Mouse (Mus musculus) limb, embryonic 11.5 days (tissue): Measurements from ENCODE around the gene Tmem150b. TPM values are rescaled to one million over a fixed set of nuclear protein-coding genes. Genes with fewer than 3 reads are reported as not detected.

Experiments
- ATAC-seq: fragments of 200-750 bp; cut with Nextera tagmentation; 2 replicates; pipeline ENCODE4 v1.8.0; 2017; ENCODE audit warnings: low read depth; ENCODE audit not compliant: insufficient number of reproducible peaks, low FRiP score, low TSS enrichment
- DNase-seq: peaks from one replicate; pipeline ENCODE4 v3.0.0-alpha.2; 2015; ENCODE audit warnings: low spot score
- H3K27ac ChIP-seq: fragments of 300-500 bp; sonication (generic); replicated peaks from 2 replicates; pipeline ENCODE4 v1.5.1; 2014; ENCODE audit warnings: low read depth, mild to moderate bottlenecking, low read length
- H3K27me3 ChIP-seq: fragments of 300-500 bp; sonication (generic); 2 replicates; pipeline ENCODE4 v1.6.1; 2014; ENCODE audit warnings: mild to moderate bottlenecking, low read length, mixed read lengths; ENCODE audit not compliant: control insufficient read depth, insufficient read depth
- H3K36me3 ChIP-seq: fragments of 300-500 bp; sonication (generic); 2 replicates; pipeline ENCODE4 v1.6.1; 2014; ENCODE audit warnings: mild to moderate bottlenecking, low read length, moderate library complexity, mixed read lengths; ENCODE audit not compliant: control insufficient read depth, insufficient read depth
- H3K4me1 ChIP-seq: fragments of 300-500 bp; sonication (generic); 2 replicates; pipeline ENCODE4 v1.6.1; 2014; ENCODE audit warnings: low read length, mixed read lengths; ENCODE audit not compliant: control insufficient read depth, insufficient read depth
- H3K4me2 ChIP-seq: fragments of 300-500 bp; sonication (generic); 2 replicates; pipeline ENCODE4 v1.6.1; 2014; ENCODE audit warnings: low read depth, mild to moderate bottlenecking, moderate library complexity; ENCODE audit not compliant: severe bottlenecking
- H3K4me3 ChIP-seq: fragments of 300-500 bp; sonication (generic); 2 replicates; pipeline ENCODE4 v1.5.1; 2014; ENCODE audit warnings: low read depth, low read length
- H3K9ac ChIP-seq: fragments of 300-500 bp; sonication (generic); 2 replicates; pipeline ENCODE4 v1.6.1; 2014; ENCODE audit warnings: mild to moderate bottlenecking, low read length
- H3K9me3 ChIP-seq: fragments of 300-500 bp; sonication (generic); 2 replicates; pipeline ENCODE4 v1.6.1; 2016; ENCODE audit warnings: low read length; ENCODE audit not compliant: control insufficient read depth
- WGBS: fragments of 180-500 bp; shearing (Covaris S2); extraction: QIAGEN DNeasy Blood & Tissue Kit; methylation state at CpG from one replicate; pipeline ENCODE4 v1.1.7; 2014; 5-methylcytosine and 5-hydroxymethylcytosine counted together
- polyA plus RNA-seq: library from polyadenylated mRNA; unstranded; fragments of >200 nt; fragmentation: Nextera tagmentation; extraction: Ambion mirVana; gene quantifications from 2 replicates; pipeline ENCODE4 v1.2.1, GENCODE M21; 2014

The Tmem150b gene
- polyA plus RNA-seq, 1 experiment from 2014 or later, result 0.19 TPM

DNA sequence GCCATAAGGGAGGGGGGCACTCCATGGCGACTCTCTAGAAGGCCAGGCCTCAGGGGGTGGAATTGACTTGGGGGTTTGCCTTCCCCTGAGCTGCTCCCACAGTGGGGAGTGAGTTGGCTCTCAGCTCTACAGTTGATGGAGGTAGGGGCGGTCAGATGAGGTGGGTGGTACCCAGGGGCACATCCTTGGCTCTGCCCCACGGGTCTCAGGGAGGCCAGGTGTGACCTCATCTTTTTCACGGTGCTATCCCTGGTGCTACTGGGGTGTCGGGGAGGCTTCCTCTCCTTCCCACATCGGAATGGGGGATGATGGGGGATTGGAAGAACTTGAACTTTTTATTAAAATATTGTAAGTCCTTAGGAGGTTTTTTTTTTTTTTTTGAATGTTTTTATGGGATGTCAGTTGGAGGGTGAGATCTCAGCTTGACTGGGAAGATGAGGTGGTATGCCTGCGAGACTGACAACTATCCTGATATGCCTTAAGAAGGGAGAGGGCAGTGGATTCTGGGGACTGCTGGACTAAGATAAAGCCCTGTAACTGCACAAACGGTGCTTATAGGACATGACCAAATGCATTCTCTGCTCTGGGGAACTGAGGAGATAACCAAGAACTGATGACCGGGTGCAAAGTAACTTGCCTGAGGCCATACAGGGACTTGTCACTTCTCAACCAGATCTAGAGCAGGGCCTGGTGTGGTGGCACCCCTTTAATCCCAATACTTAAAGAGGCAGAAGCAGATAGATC is 22.3 kb upstream of the Tmem150b start:
- H3K36me3 ChIP-seq, result peaks cover 9% of the 10 kb centered on the region
- no peak overlapping the region for H3K27ac ChIP-seq
- DNase-seq (no peak), ATAC-seq (no peak)
- no peak overlapping the region for H3K4me2 ChIP-seq
- H3K4me3 ChIP-seq, result no peak overlapping the region
- H3K4me1 ChIP-seq, result peaks cover 7% of the 10 kb centered on the region
- no peaks in the 10 kb centered on the region for H3K27me3 ChIP-seq
- WGBS, result 59% methylated on average over 9 of the region's 9 CpGs
- H3K9ac ChIP-seq, result no peak overlapping the region
- no peaks in the 10 kb centered on the region for H3K9me3 ChIP-seq

DNA sequence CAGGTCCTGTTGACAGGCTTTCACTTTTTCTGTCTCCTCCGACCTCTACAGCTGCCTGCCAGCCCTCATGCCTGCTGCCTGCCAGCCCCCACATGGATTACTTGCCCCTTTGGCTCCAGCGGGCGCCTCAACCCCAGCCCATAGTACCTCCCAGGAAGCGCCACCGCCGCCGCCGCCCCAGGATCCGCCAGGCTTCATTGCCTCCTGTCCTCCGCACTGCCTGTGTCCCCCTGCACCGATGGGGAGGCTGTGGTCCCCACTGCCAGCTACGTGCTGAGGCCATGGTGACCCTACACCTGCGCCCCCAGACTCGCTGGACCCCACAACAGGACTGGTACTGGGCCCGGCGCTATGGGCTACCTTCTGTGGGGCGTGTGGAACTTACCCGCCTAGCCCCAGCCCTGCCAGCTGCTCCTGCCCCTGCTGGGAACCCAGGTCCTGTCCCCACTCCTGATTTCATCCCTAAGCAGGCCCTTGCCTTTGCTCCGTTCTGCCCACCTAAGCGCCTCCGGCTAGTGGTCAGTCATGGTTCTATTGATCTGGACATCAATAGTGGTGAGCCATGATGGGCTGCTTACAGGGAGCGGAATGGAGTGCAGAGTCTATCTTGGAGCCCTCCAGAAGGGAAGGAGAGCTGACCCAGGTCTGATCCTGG is 21.4 kb upstream of the Tmem150b start:
- Histone ChIP-seq H3K4me3 (no peak overlapping the region), H3K27me3 (no peaks in the 10 kb centered on the region), H3K4me2 (no peak overlapping the region), H3K36me3 (peaks cover 9% of the 10 kb centered on the region), H3K9ac (no peak overlapping the region), H3K4me1 (peaks cover 4% of the 10 kb centered on the region), H3K27ac (no peak overlapping the region), H3K9me3 (no peaks in the 10 kb centered on the region)
- ATAC-seq (no peak), DNase-seq (no peak)
- WGBS, result 88% methylated on average over 22 of the region's 22 CpGs

DNA sequence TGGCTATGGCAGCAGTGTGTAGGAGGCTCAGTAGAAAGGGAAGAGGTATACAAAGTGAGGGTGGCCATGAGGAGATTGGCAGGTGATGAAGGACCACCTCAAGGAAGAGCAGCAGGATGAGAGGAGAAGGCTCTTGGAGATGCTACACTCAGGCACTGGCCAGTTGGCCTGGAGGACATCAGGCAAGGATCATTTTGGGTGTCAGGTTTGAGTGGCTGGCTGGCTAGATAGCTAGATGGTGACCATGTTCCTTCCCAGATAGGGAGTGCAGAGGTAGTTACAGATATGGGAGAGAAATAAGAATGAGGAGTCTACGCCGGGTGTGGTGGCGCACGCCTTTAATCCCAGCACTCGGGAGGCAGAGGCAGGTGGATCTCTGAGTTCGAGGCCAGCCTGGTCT is 19.8 kb upstream of the Tmem150b start:
- Histone ChIP-seq H3K9ac (no peak overlapping the region), H3K27me3 (no peaks in the 10 kb centered on the region), H3K27ac (no peak overlapping the region), H3K4me3 (no peak overlapping the region), H3K4me2 (no peak overlapping the region), H3K36me3 (peaks cover 9% of the 10 kb centered on the region), H3K9me3 (no peaks in the 10 kb centered on the region), H3K4me1 (peaks cover 4% of the 10 kb centered on the region)
- DNase-seq (no peak), ATAC-seq (no peak)
- 95% methylated on average over 6 of the region's 6 CpGs for WGBS

DNA sequence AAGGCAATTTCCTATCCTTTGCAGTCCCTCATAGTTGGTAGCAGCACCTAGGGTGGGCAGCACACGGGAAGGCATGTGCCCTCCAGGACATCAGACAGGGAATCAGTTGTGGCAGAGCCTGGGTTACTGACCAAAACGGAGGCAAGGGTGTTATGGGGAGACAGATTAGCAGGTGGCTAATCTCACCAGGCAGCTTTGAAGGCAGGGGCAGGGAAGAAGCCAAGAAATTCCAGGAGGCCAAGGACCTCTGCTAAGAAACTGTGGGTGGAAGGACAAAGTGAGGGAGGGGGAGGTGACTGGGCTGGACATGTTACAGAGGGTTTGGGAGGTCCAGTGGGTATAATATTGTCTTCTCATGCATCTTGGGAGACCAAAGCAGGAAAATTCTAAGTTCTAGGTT is 18.3 kb upstream of the Tmem150b start:
- peaks cover 9% of the 10 kb centered on the region for H3K36me3 ChIP-seq
- peaks cover 6% of the 10 kb centered on the region for H3K4me1 ChIP-seq
- no peak for ATAC-seq
- no peak overlapping the region for H3K9ac ChIP-seq
- no peak overlapping the region for H3K4me2 ChIP-seq
- no peak overlapping the region for H3K4me3 ChIP-seq
- H3K27me3 ChIP-seq, result no peaks in the 10 kb centered on the region
- H3K27ac ChIP-seq, result no peak overlapping the region
- H3K9me3 ChIP-seq, result no peaks in the 10 kb centered on the region
- 73% methylated on average over 2 of the region's 2 CpGs for WGBS
- DNase-seq, result no peak

DNA sequence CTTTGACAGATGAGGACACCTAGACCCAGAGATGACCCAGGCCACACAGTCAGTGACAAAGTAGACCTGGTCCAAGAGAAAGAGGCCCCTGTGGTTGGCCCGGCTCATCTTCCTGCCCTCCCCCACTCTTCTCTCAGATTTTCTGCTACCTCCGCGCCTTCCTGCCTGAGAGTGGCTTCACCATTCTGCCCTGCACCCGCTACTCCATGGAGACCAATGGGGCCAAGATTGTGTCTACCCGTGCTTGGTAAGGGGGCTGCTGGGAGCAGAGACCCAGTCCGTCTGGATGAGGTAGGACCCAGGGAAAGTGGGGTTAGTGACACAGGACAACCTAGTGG is 17.4 kb upstream of the Tmem150b start:
- Histone ChIP-seq H3K36me3 (peaks cover 9% of the 10 kb centered on the region), H3K27ac (no peak overlapping the region), H3K4me3 (no peak overlapping the region), H3K27me3 (no peaks in the 10 kb centered on the region), H3K4me2 (no peak overlapping the region), H3K9me3 (no peaks in the 10 kb centered on the region), H3K4me1 (peaks cover 6% of the 10 kb centered on the region), H3K9ac (no peak overlapping the region)
- WGBS, result 90% methylated on average over 6 of the region's 6 CpGs
- DNase-seq (no peak), ATAC-seq (no peak)

DNA sequence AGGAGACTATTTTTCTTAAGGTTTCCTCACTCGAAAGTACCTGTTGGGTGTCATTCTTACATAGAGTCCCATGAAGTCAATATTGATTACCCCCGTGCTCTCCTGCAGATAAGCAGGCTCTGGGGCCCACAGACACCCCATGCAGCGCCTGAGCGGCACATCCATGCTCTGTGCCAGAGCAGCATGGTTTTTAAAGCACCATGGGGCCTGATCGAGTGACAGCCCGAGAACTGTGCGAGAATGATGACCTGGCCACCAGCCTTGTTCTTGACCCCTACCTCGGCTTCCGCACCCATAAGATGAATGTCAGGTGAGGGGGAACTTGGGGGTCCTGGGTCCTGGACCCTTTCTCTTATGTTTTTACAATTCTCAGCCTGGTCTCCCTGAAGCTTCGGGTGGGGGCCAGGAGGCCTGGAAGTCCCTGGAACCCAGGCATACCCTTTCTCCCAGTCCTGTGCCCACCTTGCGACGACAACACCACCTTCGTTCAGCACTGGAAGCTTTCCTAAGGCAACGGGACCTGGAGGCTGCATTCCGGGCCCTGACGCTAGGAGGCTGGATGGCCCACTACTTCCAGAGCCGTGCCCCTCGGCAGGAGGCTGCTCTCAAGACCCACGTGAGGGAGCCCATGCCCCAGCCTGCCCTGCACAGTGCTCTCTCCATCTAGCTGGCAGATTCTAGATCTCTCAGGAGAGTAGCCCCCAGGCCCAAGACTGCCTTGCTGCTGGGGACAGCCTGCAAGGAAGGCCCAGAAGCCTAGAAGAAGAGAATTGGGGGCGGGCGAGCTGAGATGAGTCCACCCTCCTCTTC is 16.8 kb upstream of the Tmem150b start:
- Histone ChIP-seq H3K9ac (no peak overlapping the region), H3K9me3 (no peaks in the 10 kb centered on the region), H3K4me1 (peaks cover 6% of the 10 kb centered on the region), H3K27ac (no peak overlapping the region), H3K36me3 (peaks cover 9% of the 10 kb centered on the region), H3K4me2 (peak overlapping the region; percentile 85; the same call in 1 of the 2 replicates), H3K27me3 (no peaks in the 10 kb centered on the region), H3K4me3 (peak overlapping the region; percentile 76; the same call in 1 of the 2 replicates)
- DNase-seq (no peak), ATAC-seq (no peak)
- WGBS, result 86% methylated on average over 21 of the region's 21 CpGs

DNA sequence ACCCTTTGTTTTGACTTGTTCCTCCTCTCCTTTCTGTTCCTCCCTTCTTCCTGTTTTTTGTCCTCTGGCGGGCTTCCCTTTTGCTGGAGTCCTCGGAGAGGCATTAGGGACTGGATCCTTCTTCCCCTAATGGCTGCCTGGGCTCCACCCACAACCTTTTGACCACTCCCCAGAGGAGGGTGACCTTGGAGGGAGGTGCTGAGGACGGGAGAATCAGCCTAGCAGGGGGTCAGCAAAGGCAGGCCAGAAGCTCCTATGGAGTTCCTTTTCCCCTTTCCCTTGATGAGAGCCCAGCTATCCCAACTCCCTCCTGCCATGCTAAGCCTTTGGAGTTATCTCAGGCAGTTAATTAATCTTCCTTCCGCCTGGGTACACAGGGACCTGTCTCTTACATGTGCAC is 16.1 kb upstream of the Tmem150b start:
- H3K9ac ChIP-seq, result peak overlapping the region; percentile 85
- H3K4me2 ChIP-seq, result peak overlapping the region; percentile 85
- H3K36me3 ChIP-seq, result peaks cover 7% of the 10 kb centered on the region
- DNase-seq (peak; percentile 42), ATAC-seq (no peak)
- 6% methylated on average over 4 of the region's 4 CpGs for WGBS
- peaks cover 6% of the 10 kb centered on the region for H3K4me1 ChIP-seq
- H3K4me3 ChIP-seq, result peak overlapping the region; percentile 76
- H3K9me3 ChIP-seq, result no peaks in the 10 kb centered on the region
- no peaks in the 10 kb centered on the region for H3K27me3 ChIP-seq
- H3K27ac ChIP-seq, result no peak overlapping the region

DNA sequence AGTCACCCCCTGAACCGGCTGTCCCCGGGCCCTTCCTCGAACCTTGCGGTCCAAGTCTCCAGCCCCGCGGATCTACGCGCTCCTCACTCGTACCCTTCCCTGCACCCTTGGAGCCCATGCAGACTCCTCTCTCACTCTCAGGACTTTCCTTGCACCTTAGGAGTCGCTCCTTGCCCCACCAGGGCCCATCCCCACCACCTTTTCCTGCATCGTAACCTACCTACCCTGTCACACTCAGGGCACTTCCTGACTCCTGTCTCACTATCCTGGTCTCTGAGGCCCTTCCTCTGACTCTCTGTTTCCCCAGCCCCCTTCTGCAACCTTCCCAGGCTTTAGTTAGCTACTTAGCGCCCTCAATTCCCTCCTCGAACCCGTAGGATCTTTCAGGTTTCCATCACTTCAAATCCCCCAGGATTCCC is 15.3 kb upstream of the Tmem150b start:
- DNase-seq (no peak), ATAC-seq (no peak; the same call in 1 of the 2 replicates)
- WGBS, result 0% methylated on average over 14 of the region's 14 CpGs
- peak overlapping the region; percentile 81 for H3K27ac ChIP-seq
- H3K4me3 ChIP-seq, result peak overlapping the region; percentile 76
- peaks cover 5% of the 10 kb centered on the region for H3K36me3 ChIP-seq
- peak overlapping the region; percentile 85 for H3K4me2 ChIP-seq
- H3K27me3 ChIP-seq, result no peaks in the 10 kb centered on the region
- peak overlapping the region; percentile 85 for H3K9ac ChIP-seq
- H3K4me1 ChIP-seq, result peaks cover 6% of the 10 kb centered on the region
- H3K9me3 ChIP-seq, result no peaks in the 10 kb centered on the region
